Mouse (Mus musculus) bone marrow macrophage, adult 2 months (primary cell): ENCODE data around the gene Btbd10.

Source experiments
- CTCF ChIP-seq: IDR thresholded peaks from 2 replicates; pipeline ENCODE4 v1.5.1; 2012; ENCODE audit warnings: low read depth, mild to moderate bottlenecking, low read length, moderate library complexity
- POLR2A ChIP-seq: IDR thresholded peaks from 2 replicates; pipeline ENCODE4 v1.6.1; 2012; ENCODE audit warnings: mild to moderate bottlenecking, low read depth, low read length, borderline replicate concordance

- TF ChIP-seq CTCF, result no peak
- TF ChIP-seq POLR2A, result no peak
These were observed 98.2 kb downstream of the Btbd10 start for GRCm38 (mm10) chr7:113270991-113271390.
